Mouse (Mus musculus) ES-Bruce4 (cell line): ENCODE measurements around the gene Ackr3.

Source experiments
- CTCF ChIP-seq: IDR thresholded peaks from one replicate; pipeline ENCODE4 v1.8.1; 2011; ENCODE audit warnings: low read depth, low read length
- POLR2A ChIP-seq: IDR thresholded peaks from one replicate; pipeline ENCODE4 v1.8.1; 2011; ENCODE audit warnings: low read length; ENCODE audit not compliant: insufficient read depth

DNA sequence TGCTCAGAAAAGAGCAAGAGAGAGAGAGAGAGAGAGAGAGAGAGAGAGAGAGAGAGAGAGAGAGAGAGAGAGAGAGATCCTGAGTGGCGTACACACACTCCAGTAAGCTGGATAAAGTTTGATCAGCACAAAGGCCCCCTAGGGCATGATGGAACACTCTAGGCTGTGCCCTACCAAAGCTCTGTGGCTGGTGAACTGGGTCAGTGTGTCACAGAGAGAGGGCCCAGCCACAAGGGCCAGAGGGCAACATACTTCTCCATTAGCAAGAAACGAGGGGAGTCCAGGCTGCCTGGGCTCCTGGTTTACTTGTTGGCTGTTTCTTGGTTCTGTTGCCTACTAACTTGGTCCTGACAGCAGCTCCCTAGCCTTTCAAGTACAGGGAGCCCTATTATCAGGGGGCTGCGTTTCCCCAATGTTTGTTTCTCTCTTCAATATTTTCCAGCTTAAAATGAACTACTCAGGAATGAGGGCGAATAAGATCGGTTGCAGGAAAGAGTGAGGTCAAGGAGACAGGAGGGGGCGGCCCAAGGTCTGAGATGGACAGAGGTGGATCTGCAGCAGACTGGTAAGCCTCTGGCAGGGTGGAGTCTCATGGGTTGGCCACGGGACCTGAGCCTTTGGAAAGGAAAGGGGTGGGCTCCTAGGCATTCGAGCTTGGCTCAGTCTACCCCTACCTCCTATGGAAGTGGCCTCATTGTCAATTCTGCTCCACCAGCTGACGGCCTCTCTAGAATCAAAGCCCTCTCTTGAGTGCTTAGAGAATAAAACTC is 45.4 kb downstream of the Ackr3 start:
- TF ChIP-seq CTCF: no peak
- TF ChIP-seq POLR2A: no peak
